Mouse (Mus musculus): ENCODE data around the gene P2rx3. TPM values are rescaled to one million over a fixed set of nuclear protein-coding genes. Genes with fewer than 3 reads are reported as not detected.

The P2rx3 gene
- polyA plus RNA-seq, 1 experiment from 2014 or later = 0.68 TPM

GRCm38 (mm10) chr2:84999486-85000181 lies 37.6 kb downstream of the P2rx3 start:
- no peak overlapping the region for H3K4me2 ChIP-seq (replicated peaks; ENCODE audit: low read depth, low read length)
- H3K4me3 ChIP-seq (ENCODE audit: low read depth, low read length) = no peak overlapping the region
- no peak overlapping the region for H3K9ac ChIP-seq (replicated peaks; ENCODE audit: low read depth, low read length)
- no peaks in the 10 kb centered on the region for H3K27me3 ChIP-seq (ENCODE audit: control insufficient read depth, insufficient read depth, low read length)
- no peaks in the 10 kb centered on the region for H3K4me1 ChIP-seq (ENCODE audit: control insufficient read depth, insufficient read depth, low read length)
- H3K27ac ChIP-seq (ENCODE audit: low read length) = no peak overlapping the region
- no peak for ATAC-seq (ENCODE audit: insufficient number of reproducible peaks, insufficient read depth, low FRiP score, low read depth)
- no peaks in the 10 kb centered on the region for H3K36me3 ChIP-seq (ENCODE audit: control insufficient read depth, insufficient read depth, low read length)
- WGBS = 78% methylated on average over 3 of the region's 3 CpGs
- no peaks in the 10 kb centered on the region for H3K9me3 ChIP-seq (ENCODE audit: control insufficient read depth, low read depth, low read length)

GRCm38 (mm10) chr2:84996376-84996775 lies 40.9 kb downstream of the P2rx3 start:
- no peak for ATAC-seq (ENCODE audit: insufficient number of reproducible peaks, insufficient read depth, low FRiP score, low read depth)
- WGBS = 83% methylated on average over 2 of the region's 2 CpGs
- Histone ChIP-seq H3K27me3 (ENCODE audit: control insufficient read depth, insufficient read depth, low read length) (no peaks in the 10 kb centered on the region), H3K36me3 (ENCODE audit: control insufficient read depth, insufficient read depth, low read length) (no peaks in the 10 kb centered on the region), H3K4me1 (ENCODE audit: control insufficient read depth, insufficient read depth, low read length) (no peaks in the 10 kb centered on the region), H3K4me3 (ENCODE audit: low read depth, low read length) (no peak overlapping the region), H3K9ac (replicated peaks; ENCODE audit: low read depth, low read length) (no peak overlapping the region), H3K27ac (ENCODE audit: low read length) (no peak overlapping the region), H3K4me2 (replicated peaks; ENCODE audit: low read depth, low read length) (no peak overlapping the region), H3K9me3 (ENCODE audit: control insufficient read depth, low read depth, low read length) (no peaks in the 10 kb centered on the region)

- 78% methylated on average over 1 of the region's 1 CpGs for WGBS
- H3K4me2 ChIP-seq (replicated peaks; ENCODE audit: low read depth, low read length) = no peak within 1 kb of the TSS
- H3K36me3 ChIP-seq (ENCODE audit: control insufficient read depth, insufficient read depth, low read length) = no peaks in the 10 kb centered on the region
- H3K4me3 ChIP-seq (ENCODE audit: low read depth, low read length) = no peak within 1 kb of the TSS
- no peaks in the 10 kb centered on the region for H3K9me3 ChIP-seq (ENCODE audit: control insufficient read depth, low read depth, low read length)
- H3K27me3 ChIP-seq (ENCODE audit: control insufficient read depth, insufficient read depth, low read length) = no peaks in the 10 kb centered on the region
- H3K4me1 ChIP-seq (ENCODE audit: control insufficient read depth, insufficient read depth, low read length) = no peaks in the 10 kb centered on the region
- H3K27ac ChIP-seq (ENCODE audit: low read length) = no peak within 1 kb of the TSS
- H3K9ac ChIP-seq (replicated peaks; ENCODE audit: low read depth, low read length) = no peak within 1 kb of the TSS
- ATAC-seq (ENCODE audit: insufficient number of reproducible peaks, insufficient read depth, low FRiP score, low read depth) = no peak
These were observed 49.3 kb downstream of the P2rx3 start, which contains the start of gene Prg3 for GRCm38 (mm10) chr2:84987930-84988329. TSS of gene Prg3 (plus strand) at chr2:84988215.

GRCm38 (mm10) chr2:84980188-84980587 lies 57.1 kb downstream of the P2rx3 start, which contains the start of gene Prg2:
TSS of gene Prg2 (plus strand) at chr2:84980461.
- H3K27me3 ChIP-seq (ENCODE audit: control insufficient read depth, insufficient read depth, low read length) = no peaks in the 10 kb centered on the region
- no peak within 1 kb of the TSS for H3K4me3 ChIP-seq (ENCODE audit: low read depth, low read length)
- H3K4me1 ChIP-seq (ENCODE audit: control insufficient read depth, insufficient read depth, low read length) = no peaks in the 10 kb centered on the region
- no peaks in the 10 kb centered on the region for H3K9me3 ChIP-seq (ENCODE audit: control insufficient read depth, low read depth, low read length)
- no peak within 1 kb of the TSS for H3K27ac ChIP-seq (ENCODE audit: low read length)
- WGBS = 52% methylated on average over 1 of the region's 1 CpGs
- no peaks in the 10 kb centered on the region for H3K36me3 ChIP-seq (ENCODE audit: control insufficient read depth, insufficient read depth, low read length)
- H3K9ac ChIP-seq (replicated peaks; ENCODE audit: low read depth, low read length) = no peak within 1 kb of the TSS
- ATAC-seq (ENCODE audit: insufficient number of reproducible peaks, insufficient read depth, low FRiP score, low read depth) = no peak
- H3K4me2 ChIP-seq (replicated peaks; ENCODE audit: low read depth, low read length) = no peak within 1 kb of the TSS

GRCm38 (mm10) chr2:84975580-84975979 lies 61.7 kb downstream of the P2rx3 start:
- no peaks in the 10 kb centered on the region for H3K36me3 ChIP-seq (ENCODE audit: control insufficient read depth, insufficient read depth, low read length)
- no peak overlapping the region for H3K9ac ChIP-seq (replicated peaks; ENCODE audit: low read depth, low read length)
- no peak overlapping the region for H3K4me2 ChIP-seq (replicated peaks; ENCODE audit: low read depth, low read length)
- no peaks in the 10 kb centered on the region for H3K9me3 ChIP-seq (ENCODE audit: control insufficient read depth, low read depth, low read length)
- no peaks in the 10 kb centered on the region for H3K27me3 ChIP-seq (ENCODE audit: control insufficient read depth, insufficient read depth, low read length)
- 81% methylated on average over 2 of the region's 2 CpGs for WGBS
- H3K27ac ChIP-seq (ENCODE audit: low read length) = no peak overlapping the region
- no peak overlapping the region for H3K4me3 ChIP-seq (ENCODE audit: low read depth, low read length)
- ATAC-seq (ENCODE audit: insufficient number of reproducible peaks, insufficient read depth, low FRiP score, low read depth) = no peak
- no peaks in the 10 kb centered on the region for H3K4me1 ChIP-seq (ENCODE audit: control insufficient read depth, insufficient read depth, low read length)

GRCm38 (mm10) chr2:84967318-84967991 lies 69.8 kb downstream of the P2rx3 start:
- H3K4me3 ChIP-seq (ENCODE audit: low read depth, low read length) = no peak overlapping the region
- no peak overlapping the region for H3K27ac ChIP-seq (ENCODE audit: low read length)
- no peaks in the 10 kb centered on the region for H3K36me3 ChIP-seq (ENCODE audit: control insufficient read depth, insufficient read depth, low read length)
- no peaks in the 10 kb centered on the region for H3K27me3 ChIP-seq (ENCODE audit: control insufficient read depth, insufficient read depth, low read length)
- no peaks in the 10 kb centered on the region for H3K4me1 ChIP-seq (ENCODE audit: control insufficient read depth, insufficient read depth, low read length)
- no peak overlapping the region for H3K4me2 ChIP-seq (replicated peaks; ENCODE audit: low read depth, low read length)
- ATAC-seq (ENCODE audit: insufficient number of reproducible peaks, insufficient read depth, low FRiP score, low read depth) = no peak
- H3K9ac ChIP-seq (replicated peaks; ENCODE audit: low read depth, low read length) = no peak overlapping the region
- 72% methylated on average over 5 of the region's 5 CpGs for WGBS
- H3K9me3 ChIP-seq (ENCODE audit: control insufficient read depth, low read depth, low read length) = no peaks in the 10 kb centered on the region

GRCm38 (mm10) chr2:84964111-84964801 lies 73.0 kb downstream of the P2rx3 start:
- Histone ChIP-seq H3K36me3 (ENCODE audit: control insufficient read depth, insufficient read depth, low read length) (no peaks in the 10 kb centered on the region), H3K4me1 (ENCODE audit: control insufficient read depth, insufficient read depth, low read length) (no peaks in the 10 kb centered on the region), H3K4me3 (ENCODE audit: low read depth, low read length) (no peak overlapping the region), H3K9ac (replicated peaks; ENCODE audit: low read depth, low read length) (no peak overlapping the region), H3K27me3 (ENCODE audit: control insufficient read depth, insufficient read depth, low read length) (no peaks in the 10 kb centered on the region), H3K9me3 (ENCODE audit: control insufficient read depth, low read depth, low read length) (no peaks in the 10 kb centered on the region), H3K4me2 (replicated peaks; ENCODE audit: low read depth, low read length) (no peak overlapping the region), H3K27ac (ENCODE audit: low read length) (no peak overlapping the region)
- 79% methylated on average over 7 of the region's 7 CpGs for WGBS
- no peak for ATAC-seq (ENCODE audit: insufficient number of reproducible peaks, insufficient read depth, low FRiP score, low read depth)

- Histone ChIP-seq H3K4me3 (ENCODE audit: low read depth, low read length) (no peak overlapping the region), H3K27me3 (ENCODE audit: control insufficient read depth, insufficient read depth, low read length) (no peaks in the 10 kb centered on the region), H3K9me3 (ENCODE audit: control insufficient read depth, low read depth, low read length) (no peaks in the 10 kb centered on the region), H3K27ac (ENCODE audit: low read length) (no peak overlapping the region), H3K4me1 (ENCODE audit: control insufficient read depth, insufficient read depth, low read length) (no peaks in the 10 kb centered on the region), H3K4me2 (replicated peaks; ENCODE audit: low read depth, low read length) (no peak overlapping the region), H3K36me3 (ENCODE audit: control insufficient read depth, insufficient read depth, low read length) (no peaks in the 10 kb centered on the region; the same call in 1 of the 2 replicates), H3K9ac (replicated peaks; ENCODE audit: low read depth, low read length) (no peak overlapping the region)
- WGBS = 39% methylated on average over 6 of the region's 6 CpGs
- ATAC-seq (ENCODE audit: insufficient number of reproducible peaks, insufficient read depth, low FRiP score, low read depth) = no peak
These were observed 74.3 kb downstream of the P2rx3 start for GRCm38 (mm10) chr2:84962906-84963507.

Measured in stomach, embryonic 14.5 days (tissue).